ENCODE assay signal across 27 mouse cellular contexts in the genomic region with DNA sequence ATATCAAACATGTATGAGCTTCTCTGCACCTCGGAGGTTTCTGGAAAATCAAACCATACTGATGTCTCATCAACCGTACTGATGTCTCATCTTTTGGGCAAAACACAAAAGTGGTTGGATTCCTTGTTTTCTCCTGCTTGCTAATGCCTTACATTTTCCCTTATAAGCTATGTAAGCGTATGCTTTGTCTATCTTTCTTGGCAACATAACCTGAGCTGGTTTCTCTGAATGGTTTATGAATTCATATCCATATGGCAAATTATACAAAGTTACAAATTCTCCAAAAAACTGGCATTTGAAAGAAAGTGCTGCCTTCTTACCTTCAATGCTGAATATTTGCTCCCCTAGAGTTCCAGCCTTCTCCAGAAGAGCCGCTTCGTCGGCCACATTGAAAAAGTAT.
"Had no signal": no experiment of that assay in that cellular context is flagged by ENCODE, and none has a peak within 500 bp of the region (broad histone marks: within the 10 kb centered on the region; RNA-seq: fewer than 3 reads in every experiment).

No protein-coding gene starts in this region.

- H3K9me3 ChIP-seq: heart, embryonic 10.5 days; heart, embryonic 12.5 days; hindbrain, embryonic 10.5 days; hindbrain, embryonic 13.5 days; hindbrain, embryonic 15.5 days; kidney, embryonic 15.5 days; limb, embryonic 13.5 days; limb, embryonic 15.5 days; liver, embryonic 12.5 days had no signal

- H3K4me2 ChIP-seq: heart, embryonic 12.5 days; hindbrain, embryonic 13.5 days; hindbrain, embryonic 15.5 days; kidney, embryonic 15.5 days; limb, embryonic 13.5 days; limb, embryonic 15.5 days; liver, embryonic 12.5 days had no signal

- H3K4me3 ChIP-seq: gastrocnemius, adult 2 months; heart, embryonic 10.5 days; heart, embryonic 12.5 days; hindbrain, embryonic 10.5 days; hindbrain, embryonic 13.5 days; hindbrain, embryonic 15.5 days; kidney, embryonic 15.5 days; limb, embryonic 13.5 days; limb, embryonic 15.5 days; liver, embryonic 12.5 days had no signal

- H3K9ac ChIP-seq: heart, embryonic 12.5 days; hindbrain, embryonic 13.5 days; hindbrain, embryonic 15.5 days; kidney, embryonic 15.5 days; limb, embryonic 13.5 days; limb, embryonic 15.5 days; liver, embryonic 12.5 days; liver, embryonic 14.5 days had no signal

- H3K27me3 ChIP-seq: heart, embryonic 12.5 days; hindbrain, embryonic 13.5 days; hindbrain, embryonic 15.5 days; kidney, embryonic 15.5 days; limb, embryonic 13.5 days; limb, embryonic 15.5 days; liver, embryonic 12.5 days had no signal

- H3K4me1 ChIP-seq: heart, embryonic 10.5 days; heart, embryonic 12.5 days; hindbrain, embryonic 10.5 days; hindbrain, embryonic 13.5 days; hindbrain, embryonic 15.5 days; kidney, embryonic 15.5 days; limb, embryonic 13.5 days; limb, embryonic 15.5 days; liver, embryonic 12.5 days had no signal

- DNase-seq: gastrocnemius, adult 2 months; gastrocnemius, postnatal 10 days; gastrocnemius, postnatal 25 days; heart, adult 18-20 months; heart, postnatal 10 days; heart, postnatal 4 days; kidney, adult 11 months; kidney, adult 2 months; kidney, adult 9 months; kidney, postnatal 14 days; kidney, postnatal 36 days; layer of hippocampus, adult 9-11 months; layer of hippocampus, postnatal 36 days; left cerebral cortex, postnatal 4 days had no signal

- H3K36me3 ChIP-seq: heart, embryonic 10.5 days; hindbrain, embryonic 10.5 days; hindbrain, embryonic 13.5 days; hindbrain, embryonic 15.5 days; kidney, embryonic 15.5 days; limb, embryonic 13.5 days; limb, embryonic 15.5 days; liver, embryonic 12.5 days had no signal

- ATAC-seq: hindbrain, postnatal 0 days; intestine, embryonic 16.5 days; liver, embryonic 12.5 days had no signal

- H3K27ac ChIP-seq: gastrocnemius, adult 2 months; heart, embryonic 10.5 days; hindbrain, embryonic 10.5 days; hindbrain, embryonic 13.5 days; hindbrain, embryonic 15.5 days; hindbrain, postnatal 0 days; kidney, embryonic 15.5 days; kidney, postnatal 0 days; limb, embryonic 13.5 days; limb, embryonic 15.5 days; liver, embryonic 12.5 days; liver, embryonic 14.5 days had no signal
